Mouse (Mus musculus) G1E (cell line): ENCODE data around the gene Eif4e.

Experiments used
- CTCF ChIP-seq: IDR thresholded peaks from 2 replicates; pipeline ENCODE4 v1.5.1; 2012; ENCODE audit warnings: low read depth, low read length, inconsistent platforms, mixed read lengths
- GATA2 ChIP-seq: IDR thresholded peaks from 2 replicates; pipeline ENCODE4 v1.6.1; 2012; ENCODE audit warnings: low read depth, low read length, inconsistent platforms, borderline replicate concordance
- TAL1 ChIP-seq: conservative IDR thresholded peaks from 2 replicates; pipeline ENCODE4 v1.6.1; 2012; ENCODE audit warnings: low read depth, low read length, inconsistent platforms, mixed read lengths

GRCm38 (mm10) chr3:138550336-138551123, 24.6 kb downstream of the Eif4e start:
- TF ChIP-seq GATA2, result no peak
- TF ChIP-seq CTCF, result no peak
- TF ChIP-seq TAL1, result no peak
